Mouse (Mus musculus) kidney, adult 2 months (tissue): ENCODE data around the gene Ablim1. TPM values are rescaled to one million over a fixed set of nuclear protein-coding genes. Genes with fewer than 3 reads are reported as not detected.

Experiments used
- DNase-seq: peaks from one replicate; pipeline ENCODE4 v3.0.0; 2021
- H3K27ac ChIP-seq: fragments of 200-500 bp; 2 replicates; pipeline ENCODE4 v1.5.1; 2012; ENCODE audit warnings: low read depth, low read length, control low read depth, inconsistent platforms; ENCODE audit not compliant: insufficient read depth
- H3K27me3 ChIP-seq: fragments of 200-500 bp; replicated peaks from 2 replicates; pipeline ENCODE4 v1.6.1; 2012; ENCODE audit warnings: mild to moderate bottlenecking, moderate library complexity, low read length, inconsistent platforms; ENCODE audit not compliant: control insufficient read depth, insufficient read depth
- H3K36me3 ChIP-seq: fragments of 200-500 bp; 2 replicates; pipeline ENCODE4 v1.6.1; 2012; ENCODE audit warnings: mild to moderate bottlenecking, moderate library complexity, low read length, inconsistent platforms; ENCODE audit not compliant: control insufficient read depth, insufficient read depth
- H3K4me1 ChIP-seq: fragments of 200-500 bp; 2 replicates; pipeline ENCODE4 v1.6.1; 2011; ENCODE audit warnings: low read length; ENCODE audit not compliant: control insufficient read depth, insufficient read depth
- H3K4me3 ChIP-seq: fragments of 200-500 bp; 2 replicates; pipeline ENCODE4 v1.5.1; 2011; ENCODE audit warnings: mild to moderate bottlenecking, low read depth, low read length, control low read depth; ENCODE audit not compliant: insufficient read depth
- CTCF ChIP-seq: fragments of 200-500 bp; conservative IDR thresholded peaks from 2 replicates; pipeline ENCODE4 v1.5.1; 2011; ENCODE audit warnings: low read depth, mild to moderate bottlenecking, control low read depth, low read length, moderate library complexity, mixed read lengths; ENCODE audit not compliant: insufficient read depth, insufficient read length
- POLR2A ChIP-seq: fragments of 200-500 bp; IDR thresholded peaks from one replicate; pipeline ENCODE4 v1.6.1; 2011; ENCODE audit warnings: low read depth, low read length, control low read depth
- WGBS: fragments of 180-500 bp; shearing (Covaris S2); methylation state at CpG from one replicate; pipeline ENCODE4 v1.1.7; 2018; 5-methylcytosine and 5-hydroxymethylcytosine counted together
- polyA plus RNA-seq: library from polyadenylated mRNA; depleted of rRNA; stranded (reverse); fragments of >200 nt; gene quantifications from 2 replicates; pipeline ENCODE4 v1.2.3, GENCODE M21; 2012

Ablim1 gene
- polyA plus RNA-seq, 1 experiment, result 34.7 TPM

DNA sequence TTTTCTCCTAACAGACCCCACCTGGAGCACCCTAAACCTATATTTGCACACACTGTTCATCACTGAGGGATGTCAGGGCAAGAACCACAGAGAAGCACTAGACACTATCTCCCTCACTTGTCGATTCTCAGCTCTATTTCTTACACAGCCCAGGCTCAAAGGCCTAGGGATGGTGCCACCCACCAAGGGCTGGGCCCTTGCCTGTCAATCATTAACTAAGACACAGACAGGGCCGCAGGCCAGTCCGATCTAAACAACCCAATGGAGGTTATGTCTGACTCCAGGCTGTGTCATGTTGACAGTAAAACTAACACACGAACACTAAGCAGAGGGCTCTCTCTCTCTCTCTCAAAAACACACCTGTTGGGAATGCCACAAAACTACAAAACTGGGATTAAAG, 316.4 kb downstream of the Ablim1 start:
- H3K36me3 ChIP-seq, result no peaks in the 10 kb centered on the region
- WGBS, result 49% methylated on average over 4 of the region's 4 CpGs
- peak overlapping the region; percentile 41; the same call in 1 of the 2 replicates for H3K27ac ChIP-seq
- no peak overlapping the region for H3K4me3 ChIP-seq
- no peak for TF ChIP-seq POLR2A
- TF ChIP-seq CTCF, result no peak
- H3K4me1 ChIP-seq, result peaks cover 32% of the 10 kb centered on the region
- no peaks in the 10 kb centered on the region for H3K27me3 ChIP-seq
- DNase-seq, result peak; percentile 89

DNA sequence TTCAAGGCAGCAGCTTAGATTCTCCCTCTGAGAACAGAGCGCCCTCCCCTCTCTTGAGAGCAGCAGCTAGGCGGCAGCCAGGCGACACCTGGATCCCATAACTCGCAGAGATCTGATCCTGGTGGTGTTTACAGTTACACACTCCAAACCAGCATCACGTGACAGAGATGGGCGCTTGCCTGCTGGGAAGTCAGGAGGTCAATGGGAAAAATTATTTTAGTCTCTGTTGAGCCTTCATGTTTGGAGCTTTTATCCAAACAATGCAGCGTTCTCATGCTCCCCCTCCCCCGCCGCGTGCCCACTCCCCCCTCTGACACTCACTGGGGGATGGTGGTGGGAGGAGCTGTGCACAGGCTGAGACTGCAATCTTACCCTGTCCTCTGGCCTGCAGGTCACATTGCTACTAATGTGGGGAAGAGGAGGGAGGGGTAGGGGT, 317.5 kb downstream of the Ablim1 start:
- peaks cover 33% of the 10 kb centered on the region for H3K4me1 ChIP-seq
- no peak overlapping the region for H3K4me3 ChIP-seq
- TF ChIP-seq CTCF (no peak), POLR2A (no peak)
- DNase-seq, result peak; percentile 86
- WGBS, result 8% methylated on average over 10 of the region's 10 CpGs
- no peaks in the 10 kb centered on the region for H3K27me3 ChIP-seq
- peak overlapping the region; percentile 86 for H3K27ac ChIP-seq
- H3K36me3 ChIP-seq, result no peaks in the 10 kb centered on the region

DNA sequence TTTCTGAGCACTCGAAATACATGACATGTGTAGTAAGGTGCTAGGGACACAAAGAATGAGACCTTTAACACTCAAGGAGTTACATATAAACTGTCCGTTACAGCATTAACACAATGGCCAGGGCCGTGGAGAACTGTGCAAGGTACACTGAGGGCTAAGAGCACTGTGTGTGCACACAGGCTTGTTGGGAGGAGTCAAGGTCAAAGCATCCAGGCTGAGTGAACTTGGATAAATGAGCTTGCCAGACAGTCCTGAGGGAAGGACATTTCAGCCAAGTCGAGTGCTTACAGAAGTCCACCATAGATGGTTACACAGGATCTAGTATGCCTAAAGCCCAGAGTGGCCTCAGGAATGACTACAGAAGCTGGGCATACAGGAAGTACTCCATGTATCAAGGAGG, 319.3 kb downstream of the Ablim1 start:
- 41% methylated on average over 4 of the region's 4 CpGs for WGBS
- peak; percentile 87 for DNase-seq
- Histone ChIP-seq H3K27me3 (no peaks in the 10 kb centered on the region), H3K27ac (peak overlapping the region; percentile 13; the same call in 1 of the 2 replicates), H3K36me3 (no peaks in the 10 kb centered on the region), H3K4me1 (peaks cover 33% of the 10 kb centered on the region), H3K4me3 (no peak overlapping the region)
- TF ChIP-seq POLR2A (no peak), CTCF (no peak)

DNA sequence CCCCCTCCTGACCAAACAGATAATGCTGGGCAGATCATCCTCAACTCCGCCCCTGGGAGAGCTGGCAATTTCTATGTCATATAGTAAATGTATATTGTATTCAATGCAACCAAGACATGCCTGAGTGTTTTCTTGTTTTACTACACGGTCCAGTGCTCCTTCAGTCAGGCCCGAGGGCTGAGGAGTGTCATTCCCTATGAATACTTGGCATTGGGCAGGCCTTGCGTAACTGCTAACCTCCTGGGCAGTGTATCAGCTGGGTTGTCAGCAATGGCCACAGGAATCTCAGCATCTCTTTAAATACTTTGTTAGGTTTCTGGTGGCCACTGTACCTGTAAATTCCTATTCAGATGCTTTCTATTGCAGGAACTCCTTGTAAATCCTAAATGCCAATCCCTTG, 320.1 kb downstream of the Ablim1 start:
- 38% methylated on average over 4 of the region's 4 CpGs for WGBS
- TF ChIP-seq CTCF, result no peak
- no peak for TF ChIP-seq POLR2A
- peak; percentile 89 for DNase-seq

DNA sequence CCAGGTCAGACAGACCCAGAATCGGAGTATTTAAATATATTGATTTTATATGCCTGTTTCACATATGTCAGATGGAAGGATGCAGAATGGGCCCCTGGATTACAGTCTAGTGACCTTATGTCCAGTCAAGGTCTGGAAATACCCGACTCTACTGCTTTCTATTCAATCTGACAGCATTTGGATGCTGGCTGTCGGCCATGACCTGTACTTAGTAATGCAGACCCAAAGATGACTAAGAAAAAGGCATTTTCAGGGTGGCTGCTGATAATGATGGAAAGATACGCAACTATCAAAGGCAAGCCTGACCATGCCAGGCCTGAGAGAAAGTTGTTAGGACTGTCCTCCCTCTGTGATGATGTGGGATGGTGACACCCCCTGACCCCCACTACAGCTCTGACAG, 321.0 kb downstream of the Ablim1 start:
- 40% methylated on average over 4 of the region's 4 CpGs for WGBS
- Histone ChIP-seq H3K27me3 (no peaks in the 10 kb centered on the region), H3K4me3 (no peak overlapping the region), H3K27ac (peak overlapping the region; percentile 13; the same call in 1 of the 2 replicates), H3K36me3 (no peaks in the 10 kb centered on the region), H3K4me1 (peaks cover 38% of the 10 kb centered on the region)
- TF ChIP-seq POLR2A (no peak), CTCF (no peak)
- DNase-seq, result peak; percentile 71

More for the DNA sequence above, 320.1 kb downstream of the Ablim1 start:
- Histone ChIP-seq H3K27ac (peak overlapping the region; percentile 13; the same call in 1 of the 2 replicates), H3K36me3 (no peaks in the 10 kb centered on the region), H3K4me1 (peaks cover 38% of the 10 kb centered on the region), H3K27me3 (no peaks in the 10 kb centered on the region), H3K4me3 (no peak overlapping the region)

DNA sequence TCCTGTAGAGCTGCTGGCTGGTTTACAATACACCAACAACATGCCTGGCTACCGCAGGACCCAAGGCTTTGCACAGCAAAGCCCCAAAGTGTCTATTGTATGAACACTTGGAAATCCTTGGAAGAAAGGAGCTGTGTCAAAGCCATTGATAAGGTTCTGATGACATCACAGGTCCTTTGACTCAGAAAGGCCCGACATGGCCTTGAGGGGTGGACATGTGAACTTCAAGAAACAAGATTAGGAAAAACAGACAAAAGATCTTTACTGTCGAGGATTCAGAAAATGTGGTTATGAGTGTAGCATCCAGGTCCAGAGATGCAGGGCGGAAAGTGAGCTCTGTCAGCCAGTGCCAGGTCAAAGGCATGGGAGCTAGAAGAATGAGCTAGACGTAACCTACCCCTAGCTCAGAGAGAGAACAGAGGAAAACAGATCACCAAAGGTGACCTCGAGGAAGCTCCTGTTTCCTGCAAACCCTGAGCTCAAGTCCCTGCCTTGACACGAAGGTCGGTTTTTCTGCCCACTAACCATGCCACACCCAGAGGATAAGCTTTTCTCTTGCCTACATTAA, 321.7 kb downstream of the Ablim1 start:
- no peak for DNase-seq
- H3K27me3 ChIP-seq, result no peaks in the 10 kb centered on the region
- H3K27ac ChIP-seq, result no peak overlapping the region; the same call in 1 of the 2 replicates
- no peak overlapping the region for H3K4me3 ChIP-seq
- H3K4me1 ChIP-seq, result peaks cover 35% of the 10 kb centered on the region
- 57% methylated on average over 8 of the region's 8 CpGs for WGBS
- no peaks in the 10 kb centered on the region for H3K36me3 ChIP-seq
- no peak for TF ChIP-seq CTCF
- no peak for TF ChIP-seq POLR2A

DNA sequence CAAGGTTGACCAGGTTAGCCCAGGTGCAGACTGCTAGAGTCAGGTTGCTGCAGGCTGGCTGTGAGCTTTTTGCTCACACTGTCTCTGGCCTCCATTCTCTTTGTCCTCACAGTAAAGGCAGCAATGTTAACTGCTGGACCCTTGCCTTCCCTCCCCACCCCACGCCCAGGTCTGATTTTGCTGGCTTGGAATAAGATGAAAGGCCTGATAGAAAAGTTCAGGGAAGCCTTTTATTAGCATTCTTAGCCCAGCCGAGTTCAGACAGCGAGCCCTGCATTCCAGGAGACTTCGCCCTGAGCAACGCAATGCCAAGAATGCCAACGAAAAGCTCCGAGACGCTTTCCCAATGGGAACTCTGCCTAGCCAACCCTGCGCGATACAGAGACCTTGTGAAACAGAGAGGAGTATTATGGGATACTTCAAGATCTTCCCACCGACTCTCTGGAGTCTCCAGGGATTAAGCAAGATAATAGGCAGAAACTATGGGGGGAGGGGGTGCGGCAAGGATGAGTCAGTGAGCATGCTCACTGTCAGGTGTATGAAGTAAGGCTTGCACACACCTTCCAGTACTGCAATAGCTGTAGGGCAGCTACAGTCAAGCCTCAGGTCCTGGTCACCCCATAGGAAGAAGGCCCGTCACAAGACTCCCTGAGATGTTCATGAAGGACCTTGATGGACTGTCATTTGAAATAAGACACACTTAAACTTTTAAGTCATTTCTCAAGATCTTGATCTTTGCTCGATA, 324.2 kb downstream of the Ablim1 start:
- Histone ChIP-seq H3K4me3 (no peak overlapping the region), H3K36me3 (no peaks in the 10 kb centered on the region), H3K27me3 (no peaks in the 10 kb centered on the region), H3K4me1 (peaks cover 22% of the 10 kb centered on the region), H3K27ac (peak overlapping the region; percentile 27; the same call in 1 of the 2 replicates)
- 35% methylated on average over 14 of the region's 14 CpGs for WGBS
- peak; percentile 84 for DNase-seq
- no peak for TF ChIP-seq CTCF
- TF ChIP-seq POLR2A, result no peak
